Mouse (Mus musculus) thymus, adult 2 months (tissue): ENCODE results near the gene Crmp1. TPM values are rescaled to one million over a fixed set of nuclear protein-coding genes. Genes with fewer than 3 reads are reported as not detected.

Experiments used
- DNase-seq: peaks from one replicate; pipeline ENCODE4 v3.0.0; 2021
- H3K27ac ChIP-seq: fragments of 200-500 bp; 2 replicates; pipeline ENCODE4 v1.5.1; 2012; ENCODE audit warnings: low read length, control low read depth; ENCODE audit not compliant: control insufficient read depth, insufficient read depth
- H3K27me3 ChIP-seq: fragments of 200-500 bp; 2 replicates; pipeline ENCODE4 v1.6.1; 2012; ENCODE audit warnings: mild to moderate bottlenecking, low read length, moderate library complexity, mixed read lengths; ENCODE audit not compliant: control insufficient read depth, insufficient read depth
- H3K36me3 ChIP-seq: fragments of 200-500 bp; 2 replicates; pipeline ENCODE4 v1.6.1; 2012; ENCODE audit warnings: mild to moderate bottlenecking, low read length, moderate library complexity; ENCODE audit not compliant: control insufficient read depth, insufficient read depth
- H3K4me1 ChIP-seq: fragments of 200-500 bp; replicated peaks from 2 replicates; pipeline ENCODE4 v1.6.1; 2012; ENCODE audit warnings: low read length; ENCODE audit not compliant: control insufficient read depth, insufficient read depth
- H3K4me3 ChIP-seq: fragments of 200-500 bp; 2 replicates; pipeline ENCODE4 v1.5.1; 2012; ENCODE audit warnings: mild to moderate bottlenecking, low read length, control low read depth, moderate library complexity; ENCODE audit not compliant: control insufficient read depth, insufficient read depth
- CTCF ChIP-seq: fragments of 200-500 bp; IDR thresholded peaks from 2 replicates; pipeline ENCODE4 v1.5.1; 2012; ENCODE audit warnings: mild to moderate bottlenecking, control low read depth, low read length, moderate library complexity, borderline replicate concordance; ENCODE audit not compliant: control insufficient read depth, poor library complexity, insufficient read depth; ENCODE audit errors: extremely low read depth
- POLR2A ChIP-seq: fragments of 200-500 bp; IDR thresholded peaks from 2 replicates; pipeline ENCODE4 v1.6.1; 2012; ENCODE audit warnings: mild to moderate bottlenecking, low read length, control low read depth, moderate library complexity; ENCODE audit not compliant: control insufficient read depth, poor library complexity, insufficient read depth; ENCODE audit errors: extremely low read depth
- whole genome bisulfite sequencing: fragments of 180-500 bp; shearing (Covaris S2); methylation state at CpG from one replicate; pipeline ENCODE4 v1.1.7; 2018; 5-methylcytosine and 5-hydroxymethylcytosine counted together
- polyA plus RNA-seq: library from polyadenylated mRNA; depleted of rRNA; stranded (reverse); fragments of >200 nt; gene quantifications from 2 replicates; pipeline ENCODE4 v1.2.3, GENCODE M21; 2012

The Crmp1 gene
- polyA plus RNA-seq, 1 experiment, result 2.8 TPM

DNA sequence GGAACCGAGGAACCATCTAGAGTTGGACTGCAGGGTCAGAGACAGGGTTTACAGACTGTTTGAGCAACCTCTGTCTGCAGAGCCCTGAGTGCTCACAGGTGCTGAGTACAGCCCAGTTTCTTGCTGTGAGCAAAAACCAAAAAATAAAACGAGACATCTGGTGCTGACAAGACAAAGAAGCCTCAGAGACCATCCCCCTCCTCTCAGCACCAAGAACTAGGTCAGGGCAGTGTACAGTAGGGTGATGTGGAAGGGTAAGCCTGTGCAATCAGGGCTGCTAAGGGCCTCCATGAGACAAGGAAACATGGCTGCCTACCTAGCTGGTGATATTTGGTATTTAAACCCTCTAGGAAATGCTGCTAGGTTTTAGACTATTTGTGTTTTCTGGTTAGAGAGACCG, 9.9 kb downstream of the Crmp1 start:
- Histone ChIP-seq H3K27ac (no peak overlapping the region), H3K36me3 (no peaks in the 10 kb centered on the region), H3K4me3 (no peak overlapping the region), H3K4me1 (peaks cover 2% of the 10 kb centered on the region; the same call in 1 of the 2 replicates), H3K27me3 (no peaks in the 10 kb centered on the region)
- 76% methylated on average over 3 of the region's 3 CpGs for WGBS
- peak; percentile 15 for DNase-seq
- TF ChIP-seq CTCF, result no peak
- no peak for TF ChIP-seq POLR2A

- WGBS, result 86% methylated on average over 9 of the region's 9 CpGs
- Histone ChIP-seq H3K27ac (no peak overlapping the region), H3K4me1 (no peaks in the 10 kb centered on the region), H3K36me3 (no peaks in the 10 kb centered on the region), H3K27me3 (no peaks in the 10 kb centered on the region), H3K4me3 (no peak overlapping the region)
- TF ChIP-seq POLR2A, result no peak
- TF ChIP-seq CTCF, result no peak
- DNase-seq, result no peak
Observed at GRCm38 (mm10) chr5:37252101-37252804, 10.5 kb downstream of the Crmp1 start.

GRCm38 (mm10) chr5:37254523-37254922, 12.8 kb downstream of the Crmp1 start:
- Histone ChIP-seq H3K27ac (no peak overlapping the region), H3K36me3 (no peaks in the 10 kb centered on the region), H3K27me3 (no peaks in the 10 kb centered on the region), H3K4me1 (no peaks in the 10 kb centered on the region), H3K4me3 (no peak overlapping the region)
- no peak for DNase-seq
- TF ChIP-seq POLR2A (no peak), CTCF (no peak)
- 93% methylated on average over 4 of the region's 4 CpGs for WGBS

- 60% methylated on average over 7 of the region's 7 CpGs for WGBS
- TF ChIP-seq POLR2A, result no peak
- TF ChIP-seq CTCF, result no peak
- Histone ChIP-seq H3K27me3 (no peaks in the 10 kb centered on the region), H3K4me3 (no peak overlapping the region), H3K27ac (no peak overlapping the region), H3K4me1 (no peaks in the 10 kb centered on the region), H3K36me3 (no peaks in the 10 kb centered on the region)
- DNase-seq, result no peak
Observed at GRCm38 (mm10) chr5:37256823-37257222, 15.1 kb downstream of the Crmp1 start.

- WGBS, result 51% methylated on average over 5 of the region's 5 CpGs
- no peaks in the 10 kb centered on the region for H3K27me3 ChIP-seq
- no peaks in the 10 kb centered on the region for H3K4me1 ChIP-seq
- H3K27ac ChIP-seq, result no peak overlapping the region
- DNase-seq, result peak; percentile 19
- H3K36me3 ChIP-seq, result no peaks in the 10 kb centered on the region
- no peak for TF ChIP-seq CTCF
- no peak for TF ChIP-seq POLR2A
- H3K4me3 ChIP-seq, result no peak overlapping the region
Observed at GRCm38 (mm10) chr5:37257243-37257642, 15.5 kb downstream of the Crmp1 start.

GRCm38 (mm10) chr5:37261734-37262133, 20.0 kb downstream of the Crmp1 start:
- no peak for DNase-seq
- TF ChIP-seq POLR2A (no peak), CTCF (no peak)
- Histone ChIP-seq H3K27me3 (no peaks in the 10 kb centered on the region), H3K36me3 (no peaks in the 10 kb centered on the region), H3K27ac (no peak overlapping the region), H3K4me3 (no peak overlapping the region), H3K4me1 (no peaks in the 10 kb centered on the region)
- WGBS, result 87% methylated on average over 5 of the region's 5 CpGs

DNA sequence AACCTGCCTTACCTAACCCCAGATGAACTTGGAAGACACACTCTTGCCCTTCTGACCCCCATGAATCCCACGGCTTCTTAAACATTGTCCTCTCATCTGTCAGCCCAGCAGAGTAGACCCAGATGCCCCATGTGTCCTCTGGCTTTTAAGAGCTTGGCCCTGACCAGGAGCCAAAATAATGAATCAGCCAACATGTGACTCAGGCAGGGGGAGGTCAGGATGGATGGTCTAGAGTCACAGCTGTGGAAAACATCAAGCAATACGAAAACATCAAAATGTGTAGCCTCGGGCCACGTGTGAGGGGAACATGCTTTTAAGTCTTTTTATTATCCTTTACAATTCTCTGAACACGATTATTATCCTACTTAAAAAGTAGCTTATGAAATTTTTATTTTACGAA, 22.1 kb downstream of the Crmp1 start:
- Histone ChIP-seq H3K27me3 (no peaks in the 10 kb centered on the region), H3K36me3 (no peaks in the 10 kb centered on the region), H3K27ac (no peak overlapping the region), H3K4me3 (no peak overlapping the region), H3K4me1 (no peaks in the 10 kb centered on the region)
- TF ChIP-seq CTCF, result no peak
- no peak for TF ChIP-seq POLR2A
- no peak for DNase-seq
- 86% methylated on average over 6 of the region's 6 CpGs for WGBS
